Mouse (Mus musculus) MEL-GATA-1-ER (cell line): ENCODE data around the gene Parp4.

ENCODE experiments used
- DNase-seq: peaks from one replicate; pipeline ENCODE4 v3.0.0-alpha.2; 2012; ENCODE audit warnings: low read depth; ENCODE audit errors: extremely low read depth

The Parp4 gene

DNA sequence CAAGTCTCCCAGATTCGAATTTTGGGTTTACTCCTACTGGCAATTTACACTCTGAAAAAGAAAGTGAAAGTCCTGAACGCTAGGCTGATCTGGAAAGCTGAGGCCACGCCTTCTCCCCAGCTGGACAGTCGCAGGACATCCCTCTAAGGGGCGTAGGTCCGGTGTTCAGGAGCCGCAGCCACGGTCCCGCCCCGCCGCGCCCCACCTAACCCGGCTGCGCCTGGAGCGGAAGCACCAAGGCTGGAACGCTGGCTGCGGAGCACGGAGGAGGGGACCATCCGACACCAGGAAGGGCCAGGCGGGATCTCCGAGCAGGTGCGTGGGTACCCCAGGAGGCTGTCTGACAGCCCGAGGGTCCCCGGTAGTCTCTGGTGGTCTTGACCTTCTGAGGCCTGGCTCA lies at the start of gene Parp4, which contains the start of gene Cenpj:
Gene Parp4, plus strand, starts transcription at position 204 of the 400 bp plus-strand sequence.
Gene Cenpj, minus strand, starts transcription at position 10 of the 400 bp plus-strand sequence.
- DNase-seq: peak; percentile 72

GRCm38 (mm10) chr14:56530788-56531187 lies 44.6 kb upstream of the Parp4 start:
- DNase-seq: no peak

GRCm38 (mm10) chr14:56544946-56545345 lies 30.5 kb upstream of the Parp4 start:
- DNase-seq: no peak

DNA sequence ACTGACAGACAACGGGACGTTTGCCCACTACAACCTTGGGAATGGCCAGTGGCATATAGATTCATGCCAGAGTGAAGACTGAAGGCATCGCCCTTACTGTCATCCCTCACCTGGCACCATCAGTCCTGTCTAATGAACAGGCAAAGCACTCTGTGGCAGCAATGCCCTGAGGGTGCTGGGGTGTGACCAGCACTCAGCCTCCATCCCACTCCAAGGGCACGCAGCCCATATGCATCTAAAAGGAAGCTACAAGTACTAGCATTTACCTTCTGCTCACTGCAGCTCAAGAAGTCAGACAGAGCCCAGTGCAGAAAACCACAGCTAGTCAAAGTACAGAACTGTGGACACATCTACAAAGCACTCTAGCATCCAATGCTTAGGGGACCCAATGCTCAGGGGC lies 29.9 kb upstream of the Parp4 start:
- DNase-seq: no peak

- no peak for DNase-seq
Measured at GRCm38 (mm10) chr14:56550960-56551359, 24.5 kb upstream of the Parp4 start.

GRCm38 (mm10) chr14:56552924-56553323 lies 22.5 kb upstream of the Parp4 start:
- DNase-seq: no peak

DNA sequence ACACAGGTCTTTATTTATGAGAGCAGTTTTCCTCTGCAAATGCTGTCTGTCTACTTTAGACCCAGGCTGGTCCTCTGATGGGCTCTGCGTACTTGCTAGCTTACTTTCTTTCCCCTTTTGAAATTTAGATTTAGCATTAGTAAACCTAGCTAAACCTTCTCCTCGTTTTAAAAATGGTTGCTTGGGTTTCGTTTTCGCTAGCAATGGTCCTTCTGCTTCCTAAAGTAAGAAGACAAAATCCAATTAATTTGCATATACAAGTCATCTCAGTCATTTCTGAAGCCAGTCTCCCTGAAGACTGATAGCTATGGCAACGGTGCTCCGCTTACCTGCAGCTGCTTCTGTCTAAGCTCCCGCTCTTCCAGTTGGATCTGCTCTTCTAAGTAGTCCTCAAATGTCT lies 22.1 kb upstream of the Parp4 start:
- DNase-seq: no peak

GRCm38 (mm10) chr14:56554716-56555115 lies 20.7 kb upstream of the Parp4 start:
- DNase-seq: no peak

- DNase-seq: no peak
Measured at GRCm38 (mm10) chr14:56559134-56559533, 16.3 kb upstream of the Parp4 start.

- no peak for DNase-seq
Measured at GRCm38 (mm10) chr14:56567476-56567875, 7.9 kb upstream of the Parp4 start.

DNA sequence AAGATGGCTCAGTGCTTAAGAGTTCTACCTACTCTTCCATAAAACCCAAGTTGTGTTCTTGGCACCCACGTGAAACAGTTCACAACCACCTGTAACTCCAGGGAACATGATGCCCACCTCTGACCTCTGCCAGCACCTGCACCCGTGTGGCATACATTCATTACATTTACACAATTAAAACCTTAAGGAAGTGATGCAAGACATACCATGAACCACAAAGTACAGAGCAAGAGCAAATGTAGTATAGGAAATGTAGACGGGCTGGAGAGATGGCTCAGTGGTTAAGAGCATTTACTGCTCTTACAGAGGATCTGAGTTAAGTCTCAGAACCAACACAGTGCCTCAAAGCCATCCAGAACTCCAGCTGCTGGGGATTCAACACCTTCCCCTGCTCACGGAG lies 6.4 kb upstream of the Parp4 start:
- DNase-seq: no peak

DNA sequence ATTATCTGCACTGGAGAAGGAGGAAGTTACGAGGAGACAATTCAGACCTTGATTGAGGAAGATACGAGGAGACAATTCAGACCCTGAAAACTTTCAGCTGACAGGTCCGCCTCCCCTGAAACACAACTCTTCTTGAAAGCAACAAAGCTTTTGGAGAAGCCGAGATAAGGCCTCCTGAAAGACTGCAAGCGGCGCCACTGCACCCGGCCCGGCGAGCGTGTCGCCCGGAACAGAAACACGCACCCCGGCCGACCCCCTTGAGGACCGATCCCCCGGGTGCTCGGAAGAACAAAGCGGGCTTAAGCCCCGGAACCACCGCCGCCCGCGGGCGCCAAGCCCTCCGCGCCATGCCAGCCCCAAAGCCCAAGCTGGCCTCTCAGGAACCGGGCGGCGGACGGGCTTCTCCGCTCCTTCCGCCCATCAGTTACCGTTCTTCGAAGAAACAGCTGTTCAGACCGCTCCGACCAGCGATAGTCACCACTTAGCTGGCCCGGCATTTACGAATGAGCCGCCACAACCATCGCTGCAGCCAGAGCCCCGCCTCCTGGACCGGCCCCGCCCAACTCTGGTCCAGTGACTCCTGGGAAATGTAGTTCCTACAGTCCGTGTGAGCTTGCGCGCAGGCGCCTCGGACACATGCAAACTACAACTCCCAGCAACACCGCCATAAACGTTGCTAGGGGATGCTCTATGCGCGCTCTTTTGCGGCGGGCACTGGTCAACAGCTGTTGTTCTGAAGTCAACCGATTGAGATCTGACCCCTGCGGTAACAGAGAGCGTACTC lies 3.9 kb upstream of the Parp4 start:
- DNase-seq: peak; percentile 89

- no peak for DNase-seq
Measured at GRCm38 (mm10) chr14:56572546-56572945, 2.9 kb upstream of the Parp4 start.

DNA sequence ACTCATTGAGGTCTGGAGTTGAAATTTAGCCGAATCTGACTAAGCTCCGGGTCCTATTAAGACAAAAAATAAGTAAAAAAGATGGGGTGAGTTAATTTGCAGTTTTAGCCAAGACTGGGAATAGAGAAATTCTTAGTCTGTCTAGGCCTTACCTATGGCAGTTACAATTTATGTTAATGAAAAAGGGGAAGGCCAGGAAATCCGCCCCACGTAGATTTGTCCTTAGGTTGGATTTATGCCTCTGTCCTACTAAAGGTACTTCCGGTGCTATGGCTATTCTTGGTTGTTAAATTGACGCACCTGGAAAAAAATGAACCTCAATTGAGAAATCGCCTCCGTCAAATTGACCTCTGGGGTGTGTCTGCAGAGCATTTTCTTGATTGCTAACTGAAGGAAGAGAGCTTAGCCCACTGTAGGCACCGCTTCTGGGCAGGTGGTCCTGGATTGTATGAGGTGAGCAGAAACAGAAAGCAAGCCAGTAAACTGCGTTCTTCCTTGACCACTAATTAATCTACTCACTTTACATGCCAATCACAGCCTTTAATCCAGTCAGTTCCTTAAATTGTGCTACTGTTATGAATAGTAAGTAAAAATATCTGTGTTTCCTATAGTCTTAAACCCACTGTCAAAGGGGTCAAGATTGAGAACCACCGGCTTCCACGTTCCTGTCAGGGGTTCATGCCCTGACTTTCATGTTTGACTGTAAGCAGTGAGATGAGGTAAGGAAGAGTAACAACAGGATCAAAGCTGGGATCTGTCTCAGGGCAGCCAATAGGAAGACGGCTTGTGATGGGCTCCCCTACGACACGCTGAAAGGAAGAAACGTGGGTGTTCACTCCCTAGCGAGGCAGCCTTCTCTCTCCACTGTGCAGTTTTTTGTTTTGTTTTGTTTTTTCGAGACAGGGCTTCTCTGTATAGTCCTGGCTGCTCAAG lies 816 bp downstream of the Parp4 start:
- no peak for DNase-seq

DNA sequence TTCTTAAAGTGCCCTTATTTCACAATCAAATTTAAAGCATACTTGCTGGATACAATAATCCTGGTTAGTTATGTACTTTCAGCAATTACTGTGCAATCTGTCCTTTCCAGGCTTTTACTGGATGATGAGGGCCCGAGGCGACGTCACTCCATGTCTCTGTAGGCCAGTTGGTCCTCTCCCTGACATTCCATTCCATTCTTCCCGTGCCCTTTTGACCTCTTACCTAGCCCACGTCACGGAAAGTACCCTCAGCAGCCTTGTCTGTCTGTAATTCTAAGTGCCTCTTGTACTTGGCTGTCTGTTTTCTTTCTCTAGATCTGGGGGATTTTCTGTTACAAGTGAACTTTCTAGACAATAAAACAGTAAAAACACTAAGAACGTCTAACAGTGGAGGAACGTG lies 3.6 kb downstream of the Parp4 start:
- DNase-seq: no peak

GRCm38 (mm10) chr14:56581117-56581516 lies 5.7 kb downstream of the Parp4 start:
- DNase-seq: peak; percentile 45

DNA sequence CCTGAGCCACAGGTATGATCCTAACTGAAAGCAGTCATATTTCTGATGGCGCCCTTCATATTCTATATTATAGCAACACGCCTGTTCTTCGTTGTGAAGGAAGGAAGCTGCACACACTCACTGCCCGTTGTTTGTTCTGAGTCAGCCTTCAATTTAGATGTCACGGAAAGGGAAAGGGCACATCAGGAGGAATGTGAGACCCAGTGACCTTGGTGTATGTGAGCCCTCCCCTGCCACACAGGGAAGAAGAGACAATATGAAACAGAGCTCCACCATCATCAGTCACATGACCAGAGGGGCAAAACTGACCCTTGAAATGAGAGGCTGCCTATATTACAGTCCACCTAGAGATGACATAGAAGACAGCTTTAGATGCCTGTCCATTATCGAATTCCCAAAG lies 6.9 kb downstream of the Parp4 start:
- DNase-seq: no peak

- DNase-seq: no peak
Measured at GRCm38 (mm10) chr14:56592191-56592590, 16.8 kb downstream of the Parp4 start.

GRCm38 (mm10) chr14:56594811-56595210 lies 19.4 kb downstream of the Parp4 start:
- no peak for DNase-seq

DNA sequence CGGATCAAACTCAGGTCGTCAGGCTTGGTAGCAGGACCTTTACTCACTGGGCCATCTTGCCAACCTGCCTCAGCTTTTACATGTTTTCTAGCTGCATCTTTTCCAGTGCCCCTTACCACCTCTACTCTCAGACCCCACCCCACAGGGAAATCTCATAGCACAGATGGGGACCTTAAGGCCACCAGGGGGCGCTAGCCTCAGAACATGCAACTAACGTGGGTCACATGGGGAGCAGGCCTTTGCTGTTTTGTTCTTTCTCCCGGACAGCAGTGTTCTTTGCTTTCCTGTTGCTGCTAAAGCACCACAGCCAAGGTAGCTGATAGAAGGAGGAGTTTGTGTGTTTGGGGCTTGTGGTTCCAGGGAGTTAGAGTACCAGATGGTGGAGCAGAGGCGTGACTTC lies 23.3 kb downstream of the Parp4 start:
- DNase-seq: no peak

DNA sequence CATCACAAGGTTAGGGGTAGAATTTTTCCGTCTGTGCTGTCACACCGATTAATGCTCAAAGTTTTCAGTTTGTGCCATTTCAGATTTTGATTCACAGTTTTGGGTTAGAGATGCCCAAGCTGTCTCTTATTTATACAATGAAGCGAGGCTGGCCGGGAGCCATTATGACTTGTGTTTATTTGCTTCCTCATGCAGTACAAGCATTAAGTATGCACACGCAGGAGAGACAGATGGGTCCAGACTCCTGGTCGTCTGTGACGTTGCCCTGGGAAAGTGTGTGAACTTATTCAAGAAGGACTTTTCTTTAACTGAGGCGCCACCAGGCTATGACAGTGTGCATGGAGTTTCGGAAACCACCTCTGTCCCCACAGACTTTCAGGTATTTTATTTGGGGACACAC lies 26.6 kb downstream of the Parp4 start:
- no peak for DNase-seq

- DNase-seq: no peak
Measured at GRCm38 (mm10) chr14:56604438-56604837, 29.0 kb downstream of the Parp4 start.
